In the genomic region with DNA sequence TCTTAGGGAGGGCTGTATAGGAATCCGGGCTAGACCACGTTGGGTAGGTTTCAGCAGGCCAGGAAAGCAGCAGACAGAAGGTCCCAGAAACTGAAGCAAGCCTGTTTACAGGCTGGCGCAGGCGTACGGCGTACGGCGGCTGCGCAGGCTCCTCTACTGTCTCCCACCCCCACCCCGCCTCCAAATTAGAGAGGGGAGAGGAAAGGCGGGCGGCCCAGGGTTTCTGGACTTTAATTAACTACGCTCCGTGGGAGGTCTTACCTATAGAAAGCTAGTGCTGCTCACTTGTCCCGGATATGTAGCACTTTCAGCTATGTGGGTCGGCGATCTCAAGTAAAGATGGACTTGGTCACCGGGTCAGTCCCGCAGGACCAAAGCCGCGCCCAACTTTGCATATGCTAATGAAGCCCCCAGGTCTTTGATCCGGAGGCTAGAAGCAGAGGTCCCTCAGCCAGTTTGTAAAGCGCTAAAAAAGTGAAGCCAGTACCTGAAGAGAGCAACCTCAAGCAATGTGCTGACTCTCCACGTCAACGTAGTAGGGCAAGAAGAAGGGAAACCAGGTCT, we compare ENCODE assay signal across 8 mouse cellular contexts. TPM values are rescaled to one million over a fixed set of nuclear protein-coding genes. Genes with fewer than 3 reads are reported as not detected.
DNase-seq lines count a peak whose midpoint lies in the region; ATAC-seq and TF ChIP-seq lines count a peak whose summit lies in the region.

A gene (minus strand): TSS at position 340 of the 564 bp plus-strand sequence.

- WGBS in heart, adult 2 months: 1% methylated on average over 25 of the region's 25 CpGs
- WGBS in limb, embryonic 10.5 days: under 1% methylated on average over 25 of the region's 25 CpGs
- WGBS in midbrain, embryonic 11.5 days: under 1% methylated on average over 25 of the region's 25 CpGs
- under 1% methylated on average over 25 of the region's 25 CpGs for WGBS in stomach, embryonic 14.5 days

- H3K36me3 ChIP-seq in heart, adult 2 months (ENCODE audit: control insufficient read depth, insufficient read depth, low read length): no peaks in the 10 kb centered on the region
- no peaks in the 10 kb centered on the region for H3K36me3 ChIP-seq in limb, embryonic 10.5 days
- no peaks in the 10 kb centered on the region for H3K36me3 ChIP-seq in midbrain, embryonic 11.5 days (ENCODE audit: control insufficient read depth, insufficient read depth, low read length)
- no peaks in the 10 kb centered on the region for H3K36me3 ChIP-seq in stomach, embryonic 14.5 days (ENCODE audit: control insufficient read depth, insufficient read depth, low read length)

- H3K79me2 ChIP-seq in heart, adult 2 months (replicated peaks; ENCODE audit: control insufficient read depth, insufficient read depth, low read length): no peaks in the 10 kb centered on the region

- H3K27ac ChIP-seq in heart, adult 2 months: peak within 1 kb of the TSS; percentile 26; the same call in 1 of the 2 replicates
- H3K27ac ChIP-seq in limb, embryonic 10.5 days: peak within 1 kb of the TSS; percentile 75
- H3K27ac ChIP-seq in midbrain, embryonic 11.5 days (ENCODE audit: low read depth, low read length): no peak within 1 kb of the TSS
- H3K27ac ChIP-seq in stomach, embryonic 14.5 days (ENCODE audit: low read length): 0 out of 2 replicates have a peak within 1 kb of the TSS, but pooled peaks have one; percentile 17

- H3K4me2 ChIP-seq in midbrain, embryonic 11.5 days: peak within 1 kb of the TSS; percentile 67
- peak within 1 kb of the TSS; percentile 59 for H3K4me2 ChIP-seq in stomach, embryonic 14.5 days (replicated peaks; ENCODE audit: low read depth, low read length)

- no peak for TF ChIP-seq EP300 in heart, adult 2 months (IDR thresholded peaks at IDR 0.05; ENCODE audit: insufficient read depth, low read depth, low read length)

- peak within 1 kb of the TSS; percentile 4; the same call in 1 of the 2 replicates for H3K9ac ChIP-seq in heart, adult 2 months (ENCODE audit: low read depth, low read length)
- peak within 1 kb of the TSS; percentile 60 for H3K9ac ChIP-seq in midbrain, embryonic 11.5 days (ENCODE audit: low read length)
- no peak within 1 kb of the TSS; the same call in 1 of the 2 replicates for H3K9ac ChIP-seq in stomach, embryonic 14.5 days (replicated peaks; ENCODE audit: low read depth, low read length)

- peak; percentile 83 for DNase-seq in brain, adult 2 months (ENCODE audit: low read depth, low spot score)
- peak; percentile 39 to 56 for DNase-seq in cerebellum, postnatal 25 days
- peak; percentile 28 to 44 for DNase-seq in heart, adult 2 months
- DNase-seq in kidney, adult 18-20 months: peak; percentile 73
- DNase-seq in limb, embryonic 10.5 days (ENCODE audit: low spot score): peak; percentile 67
- DNase-seq in midbrain, embryonic 11.5 days (ENCODE audit: low spot score, missing footprints): peak; percentile 92
- no peak for DNase-seq in gastrocnemius, postnatal 25 days

- no peak for TF ChIP-seq CTCF in heart, adult 2 months (IDR thresholded peaks at IDR 0.05)

- peak within 1 kb of the TSS; percentile 46 for H3K4me3 ChIP-seq in heart, adult 2 months
- peak within 1 kb of the TSS; percentile 58 for H3K4me3 ChIP-seq in limb, embryonic 10.5 days
- peak within 1 kb of the TSS; percentile 42 for H3K4me3 ChIP-seq in midbrain, embryonic 11.5 days (ENCODE audit: low read depth, low read length)
- peak within 1 kb of the TSS; percentile 48 for H3K4me3 ChIP-seq in stomach, embryonic 14.5 days (ENCODE audit: low read depth, low read length)

- H3K4me1 ChIP-seq in heart, adult 2 months (ENCODE audit: control insufficient read depth, insufficient read depth, low read length): no peaks in the 10 kb centered on the region
- H3K4me1 ChIP-seq in limb, embryonic 10.5 days: peaks cover 27% of the 10 kb centered on the region
- H3K4me1 ChIP-seq in midbrain, embryonic 11.5 days (ENCODE audit: control insufficient read depth, insufficient read depth, low read length): no peaks in the 10 kb centered on the region
- H3K4me1 ChIP-seq in stomach, embryonic 14.5 days (ENCODE audit: control insufficient read depth, insufficient read depth, low read length): no peaks in the 10 kb centered on the region

- H3K27me3 ChIP-seq in heart, adult 2 months (ENCODE audit: control insufficient read depth, insufficient read depth, low read length): no peaks in the 10 kb centered on the region
- no peaks in the 10 kb centered on the region for H3K27me3 ChIP-seq in limb, embryonic 10.5 days (ENCODE audit: low read depth, poor library complexity, severe bottlenecking)
- no peaks in the 10 kb centered on the region for H3K27me3 ChIP-seq in midbrain, embryonic 11.5 days (ENCODE audit: control insufficient read depth, insufficient read depth, low read length)
- H3K27me3 ChIP-seq in stomach, embryonic 14.5 days (ENCODE audit: control insufficient read depth, insufficient read depth, low read length): no peaks in the 10 kb centered on the region

- peak; percentile 93 for ATAC-seq in midbrain, embryonic 11.5 days (ENCODE audit: low FRiP score)
- peak; percentile 86 for ATAC-seq in stomach, embryonic 14.5 days (ENCODE audit: insufficient number of reproducible peaks, insufficient read depth, low FRiP score, low read depth)

- no peaks in the 10 kb centered on the region for H3K9me3 ChIP-seq in limb, embryonic 10.5 days (replicated peaks)
- H3K9me3 ChIP-seq in midbrain, embryonic 11.5 days (ENCODE audit: control insufficient read depth, low read length): no peaks in the 10 kb centered on the region
- no peaks in the 10 kb centered on the region for H3K9me3 ChIP-seq in stomach, embryonic 14.5 days (ENCODE audit: control insufficient read depth, low read depth, low read length)

- intact Hi-C loops in heart, adult 2 months (cut with DNase I): no loop called here

- TF ChIP-seq POLR2A in heart, adult 2 months (IDR thresholded peaks at IDR 0.05; ENCODE audit: insufficient read depth, low read depth, low read length): peak; percentile 51; the same call in 1 of the 2 replicates

RNA-seq across cellular contexts. Expression of the gene that starts here (rescaled TPM):
- under 1 TPM; 0.20 to 0.39 TPM for total RNA-seq in heart, adult 2 months (2021)
- polyA plus RNA-seq in heart, adult 2 months (2012; rRNA removed): 0.66 and 1.00 TPM in 2 replicates
- polyA plus RNA-seq in limb, embryonic 10.5 days (2016; fragmentation: Nextera tagmentation; extraction: Ambion mirVana): 0.33 and 0.45 TPM in 2 replicates
- polyA plus RNA-seq in midbrain, embryonic 11.5 days (2014; fragmentation: Nextera tagmentation; extraction: Ambion mirVana): 0.33 and 0.83 TPM in 2 replicates
- polyA plus RNA-seq in stomach, embryonic 14.5 days (2014; fragmentation: Nextera tagmentation; extraction: Ambion mirVana): 0.56 and 1.1 TPM in 2 replicates
- total RNA-seq in gastrocnemius, postnatal 25 days (2021): not detected

Comparison
In these comparisons a context has a peak if more than half of its experiments do, and no peak if none do; other contexts are left out.
1. Peak in DNase-seq, H3K4me3 ChIP-seq, H3K27ac ChIP-seq and H3K9ac ChIP-seq in heart, adult 2 months; RNA of the gene not detected or under 1 TPM.
2. Peak in DNase-seq, H3K4me3 ChIP-seq and H3K27ac ChIP-seq in limb, embryonic 10.5 days; RNA of the gene not detected or under 1 TPM.
3. Peak in DNase-seq, ATAC-seq, H3K4me3 ChIP-seq, H3K9ac ChIP-seq and H3K4me2 ChIP-seq in midbrain, embryonic 11.5 days; RNA of the gene not detected or under 1 TPM.